Mouse (Mus musculus) kidney, postnatal 0 days (tissue): Measurements from ENCODE around the gene Bicra. TPM values are rescaled to one million over a fixed set of nuclear protein-coding genes. Genes with fewer than 3 reads are reported as not detected.
A peak's percentile ranks its signal among the peaks of the same experiment; 100 is the strongest.

Experiments used
- ATAC-seq: fragments of 200-750 bp; cut with Nextera tagmentation; replicated peaks from 2 replicates; pipeline ENCODE4 v1.8.0; 2017; ENCODE audit warnings: low read depth, moderate number of reproducible peaks, moderate TSS enrichment, moderate library complexity; ENCODE audit not compliant: low FRiP score
- DNase-seq: peaks from one replicate; pipeline ENCODE4 v3.0.0-alpha.2; 2016; ENCODE audit warnings: low spot score
- H3K27ac ChIP-seq: fragments of 300-500 bp; sonication (generic); 2 replicates; pipeline ENCODE4 v1.5.1; 2014; ENCODE audit warnings: mild to moderate bottlenecking
- H3K27me3 ChIP-seq: fragments of 300-500 bp; sonication (generic); 2 replicates; pipeline ENCODE4 v1.6.1; 2014; ENCODE audit warnings: low read length, mixed read lengths; ENCODE audit not compliant: insufficient read depth
- H3K36me3 ChIP-seq: fragments of 300-500 bp; sonication (generic); 2 replicates; pipeline ENCODE4 v1.6.1; 2014; ENCODE audit warnings: low read length, mixed read lengths; ENCODE audit not compliant: insufficient read depth
- H3K4me1 ChIP-seq: fragments of 300-500 bp; sonication (generic); replicated peaks from 2 replicates; pipeline ENCODE4 v1.6.1; 2014; ENCODE audit warnings: antibody characterized with exemption, low read length, mixed read lengths; ENCODE audit not compliant: insufficient read depth
- H3K4me2 ChIP-seq: fragments of 300-500 bp; sonication (generic); 2 replicates; pipeline ENCODE4 v1.6.1; 2014; ENCODE audit warnings: mild to moderate bottlenecking, low read length, moderate library complexity, mixed read lengths
- H3K4me3 ChIP-seq: fragments of 300-500 bp; sonication (generic); replicated peaks from 2 replicates; pipeline ENCODE4 v1.5.1; 2014; ENCODE audit warnings: low read depth, low read length
- H3K9ac ChIP-seq: fragments of 300-500 bp; sonication (generic); 2 replicates; pipeline ENCODE4 v1.6.1; 2014; ENCODE audit warnings: low read depth, low read length
- H3K9me3 ChIP-seq: fragments of 300-500 bp; sonication (generic); replicated peaks from 2 replicates; pipeline ENCODE4 v1.6.1; 2016; ENCODE audit warnings: low read length, inconsistent platforms, mixed read lengths
- CTCF ChIP-seq: IDR thresholded peaks from 2 replicates; pipeline ENCODE4 v1.5.1; 2016; ENCODE audit warnings: antibody characterized with exemption, low read depth, mild to moderate bottlenecking, moderate library complexity
- WGBS: fragments of 180-500 bp; shearing (Covaris S2); extraction: QIAGEN DNeasy Blood & Tissue Kit; methylation state at CpG from one replicate; pipeline ENCODE4 v1.1.7; 2014; 5-methylcytosine and 5-hydroxymethylcytosine counted together
- polyA plus RNA-seq: library from polyadenylated mRNA; unstranded; fragments of >200 nt; fragmentation: Nextera tagmentation; extraction: Ambion mirVana; gene quantifications from 2 replicates; pipeline ENCODE4 v1.2.1, GENCODE M21; 2015

Gene Bicra
- polyA plus RNA-seq, 1 experiment from 2014 or later, result 3.3 TPM

- H3K4me3 ChIP-seq, result no peak overlapping the region
- H3K9me3 ChIP-seq, result no peaks in the 10 kb centered on the region
- H3K27ac ChIP-seq, result no peak overlapping the region
- no peak overlapping the region for H3K9ac ChIP-seq
- H3K36me3 ChIP-seq, result no peaks in the 10 kb centered on the region
- WGBS, result 57% methylated on average over 11 of the region's 11 CpGs
- peaks cover 13% of the 10 kb centered on the region; the same call in 1 of the 2 replicates for H3K4me1 ChIP-seq
- peak; percentile 57 for ATAC-seq
- H3K27me3 ChIP-seq, result no peaks in the 10 kb centered on the region
- TF ChIP-seq CTCF, result peak; percentile 58
- no peak overlapping the region for H3K4me2 ChIP-seq
- peak; percentile 67 for DNase-seq
These were observed 35.0 kb downstream of the Bicra start for GRCm38 (mm10) chr7:16012576-16013263.

- no peak for ATAC-seq
- TF ChIP-seq CTCF, result no peak
These were observed 36.2 kb downstream of the Bicra start for GRCm38 (mm10) chr7:16011418-16012085.

GRCm38 (mm10) chr7:16010649-16011048, 37.1 kb downstream of the Bicra start:
- Histone ChIP-seq H3K27ac (no peak overlapping the region), H3K9me3 (no peaks in the 10 kb centered on the region), H3K4me2 (no peak overlapping the region), H3K4me3 (no peak overlapping the region), H3K9ac (no peak overlapping the region), H3K36me3 (no peaks in the 10 kb centered on the region), H3K27me3 (no peaks in the 10 kb centered on the region), H3K4me1 (peaks cover 13% of the 10 kb centered on the region; the same call in 1 of the 2 replicates)
- 80% methylated on average over 5 of the region's 5 CpGs for WGBS
- DNase-seq (no peak), ATAC-seq (no peak)
- TF ChIP-seq CTCF, result no peak

More at GRCm38 (mm10) chr7:16011418-16012085, 36.2 kb downstream of the Bicra start:
- Histone ChIP-seq H3K4me3 (no peak overlapping the region), H3K27ac (peak overlapping the region; percentile 6; the same call in 1 of the 2 replicates), H3K4me2 (no peak overlapping the region), H3K27me3 (no peaks in the 10 kb centered on the region), H3K36me3 (no peaks in the 10 kb centered on the region), H3K9me3 (no peaks in the 10 kb centered on the region), H3K4me1 (peaks cover 13% of the 10 kb centered on the region; the same call in 1 of the 2 replicates), H3K9ac (no peak overlapping the region)
- 65% methylated on average over 7 of the region's 7 CpGs for WGBS
- DNase-seq, result no peak

- no peaks in the 10 kb centered on the region for H3K36me3 ChIP-seq
- H3K27me3 ChIP-seq, result no peaks in the 10 kb centered on the region
- no peak overlapping the region for H3K4me2 ChIP-seq
- H3K4me3 ChIP-seq, result no peak overlapping the region
- no peak overlapping the region for H3K9ac ChIP-seq
- no peaks in the 10 kb centered on the region for H3K9me3 ChIP-seq
- peaks cover 13% of the 10 kb centered on the region; the same call in 1 of the 2 replicates for H3K4me1 ChIP-seq
- ATAC-seq, result no peak
- DNase-seq, result no peak
- H3K27ac ChIP-seq, result no peak overlapping the region
- 86% methylated on average over 7 of the region's 7 CpGs for WGBS
- TF ChIP-seq CTCF, result no peak
These were observed 38.1 kb downstream of the Bicra start for GRCm38 (mm10) chr7:16009636-16010035.

GRCm38 (mm10) chr7:16005020-16005419, 42.7 kb downstream of the Bicra start:
- no peaks in the 10 kb centered on the region for H3K9me3 ChIP-seq
- H3K36me3 ChIP-seq, result no peaks in the 10 kb centered on the region
- no peak overlapping the region for H3K4me3 ChIP-seq
- 78% methylated on average over 3 of the region's 3 CpGs for WGBS
- H3K9ac ChIP-seq, result no peak overlapping the region
- no peaks in the 10 kb centered on the region for H3K27me3 ChIP-seq
- H3K4me1 ChIP-seq, result no peaks in the 10 kb centered on the region
- no peak overlapping the region for H3K27ac ChIP-seq
- DNase-seq, result no peak
- TF ChIP-seq CTCF, result no peak
- peak; percentile 25; the same call in 1 of the 2 replicates for ATAC-seq
- H3K4me2 ChIP-seq, result no peak overlapping the region

- Histone ChIP-seq H3K27ac (peak overlapping the region; percentile 50; the same call in 1 of the 2 replicates), H3K9ac (no peak overlapping the region), H3K4me1 (no peaks in the 10 kb centered on the region), H3K9me3 (no peaks in the 10 kb centered on the region), H3K27me3 (no peaks in the 10 kb centered on the region), H3K4me3 (no peak overlapping the region), H3K36me3 (no peaks in the 10 kb centered on the region), H3K4me2 (no peak overlapping the region)
- WGBS, result 63% methylated on average over 12 of the region's 12 CpGs
- ATAC-seq (no peak; the same call in 1 of the 2 replicates), DNase-seq (no peak)
- TF ChIP-seq CTCF, result no peak
These were observed 43.4 kb downstream of the Bicra start for GRCm38 (mm10) chr7:16004177-16004856.
